Mouse (Mus musculus): ENCODE data around the gene Pih1d2.

GRCm38 (mm10) chr9:50632016-50632688 lies 15.0 kb downstream of the Pih1d2 start:
- TF ChIP-seq CTCF (IDR thresholded peaks at IDR 0.05) (peak; percentile 32; the same call in 1 of the 2 replicates), POLR2A (IDR thresholded peaks at IDR 0.05; ENCODE audit: insufficient read depth, low read depth, low read length) (no peak), EP300 (IDR thresholded peaks at IDR 0.05; ENCODE audit: insufficient read depth, low read depth, low read length) (no peak)
